Mouse (Mus musculus) spleen, postnatal 0 days (tissue): Measurements from ENCODE around the gene Bmp6. TPM values are rescaled to one million over a fixed set of nuclear protein-coding genes. Genes with fewer than 3 reads are reported as not detected.

Experiments used
- polyA plus RNA-seq: library from polyadenylated mRNA; unstranded; fragments of >200 nt; fragmentation: Nextera tagmentation; extraction: Ambion mirVana; gene quantifications from 2 replicates; pipeline ENCODE4 v1.2.1, GENCODE M21; 2015

The Bmp6 gene
- polyA plus RNA-seq: 1.7 and 1.8 TPM in 2 replicates

DNA sequence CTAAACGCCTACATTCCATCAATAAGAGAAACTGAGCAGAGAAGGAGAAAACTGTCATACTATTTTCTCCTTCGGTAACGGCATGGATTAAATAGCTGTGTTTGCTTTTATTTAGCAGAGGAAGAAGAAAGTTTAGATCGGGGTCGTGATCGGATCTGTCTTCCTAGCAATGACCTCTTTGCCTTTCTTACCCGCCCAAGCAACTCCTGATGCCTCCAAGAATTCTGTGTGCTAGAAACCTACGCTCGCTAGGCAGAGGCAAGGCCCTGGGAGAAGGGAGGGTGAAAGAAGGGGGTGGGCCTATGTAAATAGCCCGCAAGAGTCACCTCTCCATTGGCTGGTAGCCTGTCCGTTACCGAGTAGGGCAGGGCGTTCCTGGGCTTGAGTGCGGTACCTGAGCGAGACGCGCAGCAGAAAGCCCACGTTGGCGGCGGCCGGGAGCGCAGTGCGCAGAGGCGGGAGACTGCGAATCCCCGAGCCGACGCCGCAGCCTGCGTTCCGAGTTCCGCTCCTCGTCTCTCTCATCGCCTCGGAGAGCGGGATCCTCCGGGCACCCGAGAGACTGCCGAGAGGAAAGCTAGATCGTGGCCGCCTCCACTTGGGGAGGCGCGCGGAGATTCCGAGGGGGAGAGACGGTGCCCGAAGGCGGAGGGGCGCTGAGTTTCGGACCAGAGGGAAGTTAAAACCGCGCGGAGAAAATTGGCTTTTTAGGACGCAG lies at the start of gene Bmp6:
Bmp6 (plus strand) TSS at position 395 of the 718 bp plus-strand sequence.

DNA sequence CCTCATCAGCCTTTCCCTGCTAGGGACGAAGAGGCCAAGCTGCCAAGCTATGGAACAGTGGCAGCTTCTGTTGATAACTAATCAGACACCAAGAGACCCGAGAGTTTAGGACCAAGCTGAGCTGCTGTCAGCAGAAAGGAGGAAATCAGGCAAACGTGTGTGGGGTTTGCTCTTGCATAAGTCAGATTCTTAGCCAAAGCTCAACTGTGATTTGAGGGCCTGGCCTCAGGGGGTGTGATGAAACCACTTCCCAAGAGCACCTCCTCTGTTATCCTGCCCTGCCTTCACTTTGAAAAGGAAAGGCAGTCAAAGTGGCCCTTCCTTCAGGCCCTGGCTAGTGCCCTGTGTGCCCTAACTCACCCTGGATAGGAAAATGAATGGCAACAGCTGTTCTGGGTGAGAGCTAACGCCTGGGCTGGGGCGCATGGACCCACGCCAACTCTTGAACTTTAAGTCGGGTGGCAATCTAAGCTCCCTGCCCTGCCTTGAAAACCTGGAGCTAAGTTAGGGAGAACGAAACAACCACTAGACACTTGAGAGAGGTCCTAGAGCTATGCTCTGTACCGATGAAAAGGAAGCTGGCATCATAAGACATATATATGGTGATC lies 183.9 kb downstream of the Bmp6 start, which contains the start of gene Txndc5:
Txndc5 (minus strand) TSS at position 138 of the 608 bp plus-strand sequence.

Other genes with a start within 250 kb of the Bmp6 start
- 0.10 and 0.12 TPM in 2 replicates for gene Dsp, start 193.8 kb upstream of the Bmp6 start, polyA plus RNA-seq
- 22.5 and 28.0 TPM in 2 replicates for gene Snrnp48, start 140.2 kb upstream of the Bmp6 start, polyA plus RNA-seq
- 62.1 and 74.7 TPM in 2 replicates for gene Txndc5, start 183.7 kb downstream of the Bmp6 start, polyA plus RNA-seq